Mouse (Mus musculus) cerebellum, adult 2 months (tissue): ENCODE measurements around the gene Foxp1.

Source experiments
- CTCF ChIP-seq: fragments of 200-500 bp; IDR thresholded peaks from 2 replicates; pipeline ENCODE4 v1.5.1; 2011; ENCODE audit warnings: low read depth, mild to moderate bottlenecking, control low read depth, low read length, moderate library complexity, borderline replicate concordance; ENCODE audit not compliant: insufficient read depth
- POLR2A ChIP-seq: fragments of 200-500 bp; IDR thresholded peaks from 2 replicates; pipeline ENCODE4 v1.6.1; 2011; ENCODE audit warnings: low read length, control low read depth, borderline replicate concordance; ENCODE audit not compliant: insufficient read depth

GRCm38 (mm10) chr6:99268171-99269061, 254.1 kb downstream of the Foxp1 start:
- TF ChIP-seq CTCF = no peak
- TF ChIP-seq POLR2A = no peak
